Mouse (Mus musculus) erythroblast, embryonic 14.5 days (primary cell): ENCODE data around the gene Pfn1.

Experiments
- GATA1 ChIP-seq: IDR thresholded peaks from 2 replicates; pipeline ENCODE4 v1.6.1; 2012; ENCODE audit warnings: low read length, inconsistent platforms, mixed read lengths
- TAL1 ChIP-seq: IDR thresholded peaks from 3 replicates; pipeline ENCODE4 v1.6.1; 2012; ENCODE audit warnings: low read length, inconsistent platforms, mixed read lengths

GRCm38 (mm10) chr11:70629557-70629956 lies 24.9 kb downstream of the Pfn1 start:
- no peak for TF ChIP-seq GATA1
- no peak for TF ChIP-seq TAL1
